Comparison of ENCODE assay signal across 22 mouse cellular contexts in the genomic region with DNA sequence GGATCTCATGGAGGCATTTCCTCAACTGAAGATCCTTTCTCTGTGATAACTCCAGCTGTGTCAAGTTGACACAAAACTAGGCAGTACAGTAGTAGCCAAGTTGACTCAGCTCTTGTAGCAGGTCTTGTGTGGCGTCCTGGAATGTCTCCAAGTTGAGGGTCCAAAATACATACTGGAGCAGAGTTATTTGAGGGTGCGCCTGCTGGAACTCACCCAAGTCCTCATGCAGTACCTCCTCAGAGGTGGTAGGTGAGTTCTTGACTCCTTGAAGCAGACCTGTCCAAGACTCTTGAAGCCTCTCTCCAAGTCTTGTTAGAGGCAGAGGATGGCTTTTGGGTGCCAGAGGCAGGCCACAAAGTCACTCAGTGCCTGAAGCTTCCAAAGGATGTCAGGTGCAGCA. TPM values are rescaled to one million over a fixed set of nuclear protein-coding genes. Genes with fewer than 3 reads are reported as not detected.
DNase-seq lines count a peak whose midpoint lies in the region; ATAC-seq and TF ChIP-seq lines count a peak whose summit lies in the region.
"Had no signal": no experiment of that assay in that cellular context is flagged by ENCODE, and none has a peak within 500 bp of the region (broad histone marks: within the 10 kb centered on the region; RNA-seq: fewer than 3 reads in every experiment).

No protein-coding gene starts in this region.

- TF ChIP-seq POLR2A in MEL (IDR thresholded peaks at IDR 0.05; ENCODE audit: control insufficient read depth in 1 of 2, insufficient read depth in 1 of 2, low read depth in 1 of 2, low read length in 2 of 2, poor library complexity in 1 of 2): no peak

- H3K79me2 ChIP-seq in MEL (ENCODE audit: control insufficient read depth, insufficient read depth, low read length, poor library complexity): no peaks in the 10 kb centered on the region

- no peak for TF ChIP-seq CTCF in MEL (IDR thresholded peaks at IDR 0.05 in 2 of 3, conservative IDR thresholded peaks at IDR 0.05 in 1 of 3; ENCODE audit: control insufficient read depth in 1 of 3, insufficient read depth in 1 of 3, low read depth in 2 of 3, low read length in 3 of 3, poor library complexity in 1 of 3, severe bottlenecking in 1 of 3)

- no peaks in the 10 kb centered on the region for H3K27me3 ChIP-seq in MEL (ENCODE audit: control insufficient read depth in 1 of 2, insufficient read depth in 2 of 2, low read length in 2 of 2)
- H3K27me3 ChIP-seq in lung, embryonic 15.5 days: no peaks in the 10 kb centered on the region
- no peaks in the 10 kb centered on the region for H3K27me3 ChIP-seq in intestine, embryonic 16.5 days (replicated peaks; ENCODE audit: control insufficient read depth, insufficient read depth, low read length)
- H3K27me3 ChIP-seq: embryonic facial prominence, embryonic 12.5 days; forebrain, embryonic 12.5 days; heart, embryonic 15.5 days; hindbrain, embryonic 13.5 days; megakaryocyte, embryonic 14.5 days; midbrain, embryonic 13.5 days had no signal

- no peak overlapping the region for H3K4me2 ChIP-seq in lung, embryonic 15.5 days
- no peak overlapping the region for H3K4me2 ChIP-seq in intestine, embryonic 16.5 days (ENCODE audit: low read depth, low read length)
- H3K4me2 ChIP-seq: embryonic facial prominence, embryonic 12.5 days; forebrain, embryonic 12.5 days; heart, embryonic 15.5 days; hindbrain, embryonic 13.5 days; midbrain, embryonic 13.5 days had no signal

- no peak for TF ChIP-seq EP300 in MEL (IDR thresholded peaks at IDR 0.05; ENCODE audit: low read depth in 1 of 2, low read length in 2 of 2)

- peak; percentile 24 for DNase-seq in kidney, adult 9 months
- no peak for DNase-seq in kidney, adult 18-20 months
- peak; percentile 17 for DNase-seq in MEL (ENCODE audit: low read depth, low spot score)
- DNase-seq in lung, postnatal 36 days: peak; percentile 60
- no peak for DNase-seq in frontal cortex, postnatal 36 days (ENCODE audit: low spot score in 2 of 2)
- DNase-seq: adrenal gland, adult 8-10 months; cerebellum, adult 18-20 months; cerebellum, postnatal 14 days; gastrocnemius, adult 2 months; heart, postnatal 36 days; right cerebral cortex, postnatal 14 days; spleen, adult 18-20 months had no signal

- H3K27ac ChIP-seq in MEL (ENCODE audit: control insufficient read depth, low read depth, low read length): no peak overlapping the region
- no peak overlapping the region for H3K27ac ChIP-seq in lung, embryonic 15.5 days
- H3K27ac ChIP-seq in intestine, embryonic 16.5 days (ENCODE audit: low read length): no peak overlapping the region
- H3K27ac ChIP-seq: embryonic facial prominence, embryonic 12.5 days; forebrain, embryonic 12.5 days; gastrocnemius, adult 2 months; heart, embryonic 15.5 days; hindbrain, embryonic 13.5 days; limb, embryonic 10.5 days; midbrain, embryonic 13.5 days had no signal

- H3K9me3 ChIP-seq in MEL (replicated peaks; ENCODE audit: insufficient read depth, low read length): no peaks in the 10 kb centered on the region
- no peaks in the 10 kb centered on the region for H3K9me3 ChIP-seq in lung, embryonic 15.5 days
- no peaks in the 10 kb centered on the region for H3K9me3 ChIP-seq in intestine, embryonic 16.5 days (ENCODE audit: control insufficient read depth, low read length)
- H3K9me3 ChIP-seq: embryonic facial prominence, embryonic 12.5 days; forebrain, embryonic 12.5 days; G1E; heart, embryonic 15.5 days; hindbrain, embryonic 13.5 days; limb, embryonic 10.5 days; midbrain, embryonic 13.5 days had no signal

- no peak overlapping the region for H3K9ac ChIP-seq in MEL (ENCODE audit: control insufficient read depth, low read depth, low read length, poor library complexity, severe bottlenecking)
- no peak overlapping the region for H3K9ac ChIP-seq in lung, embryonic 15.5 days
- H3K9ac ChIP-seq in intestine, embryonic 16.5 days (ENCODE audit: low read depth, low read length): no peak overlapping the region
- H3K9ac ChIP-seq: embryonic facial prominence, embryonic 12.5 days; forebrain, embryonic 12.5 days; heart, embryonic 15.5 days; hindbrain, embryonic 13.5 days; midbrain, embryonic 13.5 days had no signal

- TF ChIP-seq RAD21 in MEL (IDR thresholded peaks at IDR 0.05; ENCODE audit: low read depth, low read length): no peak

- peaks cover 4 to 9% of the 10 kb centered on the region in 2 experiments; a peak in 2 of 4 replicates for H3K4me1 ChIP-seq in MEL (ENCODE audit: control insufficient read depth in 1 of 2, insufficient read depth in 2 of 2, low read length in 2 of 2)
- no peaks in the 10 kb centered on the region for H3K4me1 ChIP-seq in lung, embryonic 15.5 days
- no peaks in the 10 kb centered on the region for H3K4me1 ChIP-seq in intestine, embryonic 16.5 days (ENCODE audit: control insufficient read depth, insufficient read depth, low read length)
- H3K4me1 ChIP-seq: embryonic facial prominence, embryonic 12.5 days; forebrain, embryonic 12.5 days; heart, embryonic 15.5 days; hindbrain, embryonic 13.5 days; limb, embryonic 10.5 days; megakaryocyte, embryonic 14.5 days; midbrain, embryonic 13.5 days had no signal

- peak; percentile 69 for ATAC-seq in lung, embryonic 15.5 days (ENCODE audit: borderline replicate concordance, extremely low read depth, low FRiP score, low TSS enrichment)
- ATAC-seq in intestine, embryonic 16.5 days: no peak
- ATAC-seq: midbrain, embryonic 13.5 days had no signal

- WGBS in lung, embryonic 15.5 days: 67% methylated on average over 2 of the region's 2 CpGs
- 86% methylated on average over 2 of the region's 2 CpGs for WGBS in intestine, embryonic 16.5 days

- peaks cover 0 to 11% of the 10 kb centered on the region in 2 experiments; a peak in 2 of 4 replicates for H3K36me3 ChIP-seq in MEL (ENCODE audit: control insufficient read depth in 1 of 2, insufficient read depth in 2 of 2, low read length in 2 of 2)
- no peaks in the 10 kb centered on the region for H3K36me3 ChIP-seq in lung, embryonic 15.5 days
- H3K36me3 ChIP-seq in intestine, embryonic 16.5 days (ENCODE audit: control insufficient read depth, insufficient read depth, low read length): no peaks in the 10 kb centered on the region
- H3K36me3 ChIP-seq: embryonic facial prominence, embryonic 12.5 days; forebrain, embryonic 12.5 days; G1E; heart, embryonic 15.5 days; hindbrain, embryonic 13.5 days; limb, embryonic 10.5 days; midbrain, embryonic 13.5 days had no signal

- H3K4me3 ChIP-seq in MEL (ENCODE audit: control insufficient read depth in 1 of 2, insufficient read depth in 1 of 2, low read depth in 2 of 2, low read length in 2 of 2): no peak overlapping the region
- H3K4me3 ChIP-seq in lung, embryonic 15.5 days: no peak overlapping the region
- H3K4me3 ChIP-seq in intestine, embryonic 16.5 days (ENCODE audit: low read length): no peak overlapping the region
- H3K4me3 ChIP-seq: embryonic facial prominence, embryonic 12.5 days; forebrain, embryonic 12.5 days; gastrocnemius, adult 2 months; heart, embryonic 15.5 days; hindbrain, embryonic 13.5 days; limb, embryonic 10.5 days; megakaryocyte, embryonic 14.5 days; midbrain, embryonic 13.5 days had no signal

TF ChIP-seq in MEL, 35 proteins besides CTCF, POLR2A, EP300 and RAD21:
- TF ChIP-seq MAX (IDR thresholded peaks at IDR 0.05; ENCODE audit: low read length) (no peak), CHD1 (IDR thresholded peaks at IDR 0.05; ENCODE audit: low read depth, low read length) (no peak), MAZ (IDR thresholded peaks at IDR 0.05; ENCODE audit: low read depth, low read length) (no peak), RCOR1 (IDR thresholded peaks at IDR 0.05; ENCODE audit: low read depth, low read length) (no peak), ZMIZ1 (IDR thresholded peaks at IDR 0.05; ENCODE audit: low read depth, low read length) (no peak), JUND (IDR thresholded peaks at IDR 0.05; ENCODE audit: low read depth, low read length) (no peak), SIN3A (IDR thresholded peaks at IDR 0.05; ENCODE audit: low read length) (no peak), ELF1 (IDR thresholded peaks at IDR 0.05; ENCODE audit: low read depth, low read length) (no peak), E2F4 (IDR thresholded peaks at IDR 0.05; ENCODE audit: borderline replicate concordance, low read depth, low read length) (no peak)

RNA-seq across cellular contexts. Expression of a gene that starts 48.2 kb away (rescaled TPM):
- total RNA-seq in MEL (2012; rRNA removed): 11.1 and 11.4 TPM in 2 replicates
- polyA plus RNA-seq in MEL (2012; ENCODE audit: insufficient read depth in 1 of 2, insufficient read length in 2 of 2, low read depth in 1 of 2, low replicate concordance in 2 of 2, missing spikeins in 1 of 2): 10 to 100 TPM in 1 of 2 experiments, not detected in 1; 19.2 TPM
- polyA plus RNA-seq in lung, embryonic 15.5 days (2015; fragmentation: Nextera tagmentation; extraction: Ambion mirVana): 9.9 and 11.1 TPM in 2 replicates
- 6.0 and 6.1 TPM in 2 replicates for polyA plus RNA-seq in intestine, embryonic 16.5 days (2015; fragmentation: Nextera tagmentation; extraction: Ambion mirVana)

Comparison
In these comparisons a context has a peak if more than half of its experiments do, and no peak if none do; other contexts are left out.
1. DNase-seq: peak in kidney, adult 9 months (single experiment), MEL (single experiment) and lung, postnatal 36 days (single experiment); none in kidney, adult 18-20 months (single experiment) and frontal cortex, postnatal 36 days (0 of 2).